Comparison of ENCODE assay signal across 8 mouse cellular contexts in genomic region chr6:83690277-83690676, GRCm38 (mm10). TPM values are rescaled to one million over a fixed set of nuclear protein-coding genes. Genes with fewer than 3 reads are reported as not detected.
A peak's percentile ranks its signal among the peaks of the same experiment; 100 is the strongest.
DNase-seq lines count a peak whose midpoint lies in the region; ATAC-seq and TF ChIP-seq lines count a peak whose summit lies in the region.
"Had no signal": no experiment of that assay in that cellular context is flagged by ENCODE, and none has a peak within 500 bp of the region (broad histone marks: within the 10 kb centered on the region; RNA-seq: fewer than 3 reads in every experiment).

No protein-coding gene starts in this region.

- no peak for ATAC-seq in kidney, embryonic 15.5 days (replicated peaks; ENCODE audit: low FRiP score)
- peak; percentile 65 for ATAC-seq in granulocyte monocyte progenitor cell, adult 5-6 weeks (replicated peaks; ENCODE audit: poor library complexity, severe bottlenecking)

- no peak for TF ChIP-seq EP300 in ES-Bruce4 (IDR thresholded peaks at IDR 0.05; ENCODE audit: insufficient read depth, low read depth, low read length)

- WGBS in kidney, adult 2 months: 21% methylated on average over 4 of the region's 5 CpGs
- WGBS in kidney, embryonic 15.5 days: 35% methylated on average over 4 of the region's 5 CpGs

- no peak overlapping the region for H3K4me3 ChIP-seq in kidney, adult 2 months (ENCODE audit: insufficient read depth, low read depth, low read length)
- H3K4me3 ChIP-seq in kidney, embryonic 15.5 days (replicated peaks): no peak overlapping the region
- H3K4me3 ChIP-seq in ES-Bruce4 (ENCODE audit: low read depth, low read length): no peak overlapping the region

- TF ChIP-seq CTCF in kidney, adult 2 months (conservative IDR thresholded peaks at IDR 0.05; ENCODE audit: insufficient read depth, insufficient read length, low read depth, low read length): peak; percentile 84
- TF ChIP-seq CTCF in ES-Bruce4 (IDR thresholded peaks at IDR 0.05; ENCODE audit: low read depth, low read length): peak; percentile 67

- H3K9ac ChIP-seq in kidney, embryonic 15.5 days: no peak overlapping the region
- H3K9ac ChIP-seq in ES-Bruce4 (ENCODE audit: low read depth, poor library complexity, severe bottlenecking): no peak overlapping the region

- TF ChIP-seq POLR2A in kidney, adult 2 months (IDR thresholded peaks at IDR 0.05; ENCODE audit: low read depth, low read length): no peak
- no peak for TF ChIP-seq POLR2A in ES-Bruce4 (IDR thresholded peaks at IDR 0.05; ENCODE audit: insufficient read depth, low read length)

- no peaks in the 10 kb centered on the region for H3K4me1 ChIP-seq in kidney, adult 2 months (ENCODE audit: control insufficient read depth, insufficient read depth, low read length)
- peaks cover 4% of the 10 kb centered on the region; the same call in 1 of the 2 replicates for H3K4me1 ChIP-seq in kidney, embryonic 15.5 days
- H3K4me1 ChIP-seq in ES-Bruce4 (ENCODE audit: control insufficient read depth, insufficient read depth, low read length): no peaks in the 10 kb centered on the region

- H3K27ac ChIP-seq in kidney, adult 2 months (ENCODE audit: insufficient read depth, low read depth, low read length): no peak overlapping the region
- H3K27ac ChIP-seq in kidney, embryonic 15.5 days: no peak overlapping the region
- H3K27ac ChIP-seq in ES-Bruce4 (ENCODE audit: insufficient read depth, low read length): no peak overlapping the region

- H3K4me2 ChIP-seq in kidney, embryonic 15.5 days: no peak overlapping the region

- peak; percentile 57 for DNase-seq in kidney, adult 2 months
- peak; percentile 79 for DNase-seq in ZHBTc4 (ENCODE audit: low read depth, low spot score)
- DNase-seq in lung, postnatal 10 days: peak; percentile 63
- DNase-seq in thymus, postnatal 4 days: peak; percentile 66

- no peaks in the 10 kb centered on the region for H3K27me3 ChIP-seq in kidney, adult 2 months (replicated peaks; ENCODE audit: control insufficient read depth, insufficient read depth, low read length)
- peaks cover 93% of the 10 kb centered on the region for H3K27me3 ChIP-seq in kidney, embryonic 15.5 days
- 0 out of 2 replicates have a peak, but pooled peaks cover 4% of the 10 kb centered on the region for H3K27me3 ChIP-seq in ES-Bruce4 (ENCODE audit: control insufficient read depth, insufficient read depth, low read length, poor library complexity, severe bottlenecking)

- no peaks in the 10 kb centered on the region for H3K36me3 ChIP-seq in kidney, adult 2 months (ENCODE audit: control insufficient read depth, insufficient read depth, low read length)
- H3K36me3 ChIP-seq in kidney, embryonic 15.5 days: no peaks in the 10 kb centered on the region
- H3K36me3 ChIP-seq in ES-Bruce4 (ENCODE audit: control insufficient read depth, insufficient read depth, low read length, poor library complexity, severe bottlenecking): no peaks in the 10 kb centered on the region

- no peaks in the 10 kb centered on the region for H3K9me3 ChIP-seq in kidney, embryonic 15.5 days (replicated peaks)
- no peaks in the 10 kb centered on the region for H3K9me3 ChIP-seq in ES-Bruce4 (replicated peaks; ENCODE audit: control insufficient read depth, insufficient read depth, low read length, poor library complexity, severe bottlenecking)

RNA-seq across cellular contexts. Expression of gene Cd207, which starts 12.6 kb away (rescaled TPM):
- 0.19 and 0.28 TPM in 2 replicates for polyA plus RNA-seq in kidney, adult 2 months (2012; rRNA removed)
- polyA plus RNA-seq in kidney, embryonic 15.5 days (2015; fragmentation: Nextera tagmentation; extraction: Ambion mirVana): not detected in 2 replicates
- not detected in 2 replicates for polyA plus RNA-seq in ES-Bruce4 (2011; ENCODE audit: insufficient read depth, insufficient read length, low read depth, missing spikeins)
- not detected in 2 replicates for total RNA-seq in granulocyte monocyte progenitor cell, adult 5-6 weeks (2014; fragmentation: Nextera tagmentation)
- total RNA-seq in granulocyte monocyte progenitor cell, adult 5-6 weeks (2017): not detected in 2 replicates
- polyA plus RNA-seq: gonadal fat pad, adult 2 months had no signal

RNA-seq across cellular contexts. Expression of gene Vax2, which starts 20.8 kb away (rescaled TPM):
- polyA plus RNA-seq in kidney, adult 2 months (2012; rRNA removed): not detected in 2 replicates
- polyA plus RNA-seq in kidney, embryonic 15.5 days (2015; fragmentation: Nextera tagmentation; extraction: Ambion mirVana): not detected in 2 replicates
- polyA plus RNA-seq in ES-Bruce4 (2011; ENCODE audit: insufficient read depth, insufficient read length, low read depth, missing spikeins): not detected in 2 replicates
- total RNA-seq in granulocyte monocyte progenitor cell, adult 5-6 weeks (2014; fragmentation: Nextera tagmentation): not detected in 2 replicates
- not detected in 2 replicates for total RNA-seq in granulocyte monocyte progenitor cell, adult 5-6 weeks (2017)
- polyA plus RNA-seq: gonadal fat pad, adult 2 months had no signal

RNA-seq across cellular contexts. Expression of gene Clec4f, which starts 34.3 kb away (rescaled TPM):
- not detected in 2 replicates for polyA plus RNA-seq in kidney, adult 2 months (2012; rRNA removed)
- 0.18 TPM in 1 of 2 replicates, not detected in the other for polyA plus RNA-seq in kidney, embryonic 15.5 days (2015; fragmentation: Nextera tagmentation; extraction: Ambion mirVana)
- polyA plus RNA-seq in ES-Bruce4 (2011; ENCODE audit: insufficient read depth, insufficient read length, low read depth, missing spikeins): not detected in 2 replicates
- total RNA-seq in granulocyte monocyte progenitor cell, adult 5-6 weeks (2014; fragmentation: Nextera tagmentation): not detected in 2 replicates
- not detected in 2 replicates for total RNA-seq in granulocyte monocyte progenitor cell, adult 5-6 weeks (2017)
- polyA plus RNA-seq: gonadal fat pad, adult 2 months had no signal

RNA-seq across cellular contexts. Expression of gene Atp6v1b1, which starts 52.5 kb away (rescaled TPM):
- polyA plus RNA-seq in kidney, adult 2 months (2012; rRNA removed): 137 and 154 TPM in 2 replicates
- 7.0 and 8.1 TPM in 2 replicates for polyA plus RNA-seq in kidney, embryonic 15.5 days (2015; fragmentation: Nextera tagmentation; extraction: Ambion mirVana)
- not detected in 2 replicates for polyA plus RNA-seq in ES-Bruce4 (2011; ENCODE audit: insufficient read depth, insufficient read length, low read depth, missing spikeins)
- total RNA-seq in granulocyte monocyte progenitor cell, adult 5-6 weeks (2014; fragmentation: Nextera tagmentation): not detected in 2 replicates
- total RNA-seq in granulocyte monocyte progenitor cell, adult 5-6 weeks (2017): not detected in 2 replicates
